Mouse (Mus musculus): Measurements from ENCODE around the gene Mkks. TPM values are rescaled to one million over a fixed set of nuclear protein-coding genes. Genes with fewer than 3 reads are reported as not detected.

The Mkks gene
- polyA plus RNA-seq, 1 experiment from 2014 or later = 24.0 TPM

- peak; percentile 18 for TF ChIP-seq CTCF (IDR thresholded peaks at IDR 0.05)
- ChIA-PET CTCF (interaction anchor here (1.0 to 1.2 kb wide), 4 partner anchors 10 to 71 kb away, joined by 3 read pairs; no protein-coding TSS in a partner anchor), POLR2A (no interaction called here)
- no peak for DNase-seq (ENCODE audit: low read depth, low spot score)
- H3K27me3 ChIP-seq = no peaks in the 10 kb centered on the region
- ATAC-seq = no peak
- in situ Hi-C loops (cut with MboI; ENCODE audit: low pct_unique_long_range_greater_than_20kb) = no loop called here
Measured at GRCm38 (mm10) chr2:136835882-136836281, 55.3 kb downstream of the Mkks start.

- in situ Hi-C loops (cut with MboI; ENCODE audit: low pct_unique_long_range_greater_than_20kb) = no loop called here
- no peak for TF ChIP-seq CTCF (IDR thresholded peaks at IDR 0.05)
- CTCF ChIA-PET = interaction anchor here (1.2 kb wide), 1 partner anchor 1116 kb away, joined by 3 read pairs; no protein-coding TSS in a partner anchor
Measured at GRCm38 (mm10) chr2:136834715-136835075, 56.5 kb downstream of the Mkks start.

GRCm38 (mm10) chr2:136833976-136834714 is 57.0 kb downstream of the Mkks start:
- CTCF ChIA-PET = interaction anchor here (1.2 kb wide), 1 partner anchor 1116 kb away, joined by 3 read pairs; no protein-coding TSS in a partner anchor

More at GRCm38 (mm10) chr2:136834715-136835075, 56.5 kb downstream of the Mkks start:
- H3K27me3 ChIP-seq = no peaks in the 10 kb centered on the region
- DNase-seq (ENCODE audit: low read depth, low spot score) (no peak), ATAC-seq (no peak)
- POLR2A ChIA-PET = no interaction called here

GRCm38 (mm10) chr2:136832936-136833335 is 58.3 kb downstream of the Mkks start:
- DNase-seq (ENCODE audit: low read depth, low spot score) (no peak), ATAC-seq (no peak)
- H3K27me3 ChIP-seq = no peaks in the 10 kb centered on the region
- ChIA-PET CTCF (no interaction called here), POLR2A (no interaction called here)
- no peak for TF ChIP-seq CTCF (IDR thresholded peaks at IDR 0.05)
- in situ Hi-C loops (cut with MboI; ENCODE audit: low pct_unique_long_range_greater_than_20kb) = no loop called here

More at GRCm38 (mm10) chr2:136833976-136834714, 57.0 kb downstream of the Mkks start:
- in situ Hi-C loops (cut with MboI; ENCODE audit: low pct_unique_long_range_greater_than_20kb) = no loop called here
- no peak for DNase-seq (ENCODE audit: low read depth, low spot score)
- no peak for ATAC-seq
- POLR2A ChIA-PET = no interaction called here
- TF ChIP-seq CTCF (IDR thresholded peaks at IDR 0.05) = no peak
- no peaks in the 10 kb centered on the region for H3K27me3 ChIP-seq

DNA sequence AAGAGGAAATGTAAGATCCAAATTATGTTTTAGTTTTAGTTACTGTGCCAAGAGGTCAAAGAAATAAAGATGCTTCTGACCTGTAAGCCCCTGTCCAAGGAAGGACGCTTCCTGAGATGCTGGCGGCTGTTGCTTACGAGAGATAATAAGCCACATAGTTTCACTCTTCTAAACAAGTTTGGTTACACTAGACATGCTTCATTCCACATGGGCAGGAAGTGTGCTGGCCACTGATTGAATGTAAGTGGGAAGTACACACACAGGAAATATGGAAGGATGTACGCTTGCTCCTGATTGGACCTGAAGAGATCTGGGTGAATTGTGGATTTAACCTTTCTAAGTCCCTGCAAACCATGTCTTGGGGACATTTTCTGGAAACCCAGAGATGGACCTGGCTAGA is 63.6 kb downstream of the Mkks start:
- CTCF ChIA-PET = no interaction called here
- DNase-seq (ENCODE audit: low read depth, low spot score) = no peak
- ATAC-seq = no peak
- POLR2A ChIA-PET = no interaction called here
- in situ Hi-C loops (cut with MboI; ENCODE audit: low pct_unique_long_range_greater_than_20kb) = no loop called here
- TF ChIP-seq CTCF (IDR thresholded peaks at IDR 0.05) = no peak
- H3K27me3 ChIP-seq = no peaks in the 10 kb centered on the region

Other genes with a start within 250 kb of the Mkks start
- not detected for gene Snap25, start 177.9 kb downstream of the Mkks start, polyA plus RNA-seq (2021)
- gene AL731706.2, start 5.7 kb downstream of the Mkks start, polyA plus RNA-seq (2021) = 52.0 TPM
- gene Slx4ip, start 171 bp downstream of the Mkks start, polyA plus RNA-seq (2021) = 6.6 TPM
- gene AL731706.1, start within 50 bp of the Mkks start, polyA plus RNA-seq (2021) = 17.0 TPM
- gene Jag1, start 225.3 kb upstream of the Mkks start, polyA plus RNA-seq (2021) = 37.3 TPM

All from Patski (cell line).